Mouse (Mus musculus): Measurements from ENCODE around the gene Cul7.

- TF ChIP-seq CTCF (IDR thresholded peaks at IDR 0.05; ENCODE audit: borderline replicate concordance, extremely low read depth, insufficient read depth, insufficient read length) (no peak), POLR2A (IDR thresholded peaks at IDR 0.05; ENCODE audit: borderline replicate concordance, extremely low read depth, insufficient read depth, insufficient read length, poor library complexity, severe bottlenecking) (no peak)
Measured at GRCm38 (mm10) chr17:46712442-46712841, 62.3 kb downstream of the Cul7 start.
